Mouse (Mus musculus) heart, postnatal 0 days (tissue): ENCODE data around the gene Rusc2. TPM values are rescaled to one million over a fixed set of nuclear protein-coding genes. Genes with fewer than 3 reads are reported as not detected.

Source experiments
- ATAC-seq: fragments of 200-750 bp; cut with Nextera tagmentation; 2 replicates; pipeline ENCODE4 v1.8.0; 2017; ENCODE audit warnings: low read depth, moderate number of reproducible peaks, moderate library complexity; ENCODE audit not compliant: insufficient read depth
- DNase-seq: peaks from one replicate; pipeline ENCODE4 v3.0.0-alpha.2; 2016; ENCODE audit warnings: low spot score
- H3K27ac ChIP-seq: fragments of 300-500 bp; sonication (generic); 2 replicates; pipeline ENCODE4 v1.5.1; 2014; ENCODE audit warnings: low read depth, mild to moderate bottlenecking
- H3K27me3 ChIP-seq: fragments of 300-500 bp; sonication (generic); 2 replicates; pipeline ENCODE4 v1.6.1; 2014; ENCODE audit warnings: low read length, mixed read lengths; ENCODE audit not compliant: control insufficient read depth, insufficient read depth
- H3K36me3 ChIP-seq: fragments of 300-500 bp; sonication (generic); replicated peaks from 2 replicates; pipeline ENCODE4 v1.6.1; 2014; ENCODE audit warnings: low read length, mixed read lengths; ENCODE audit not compliant: control insufficient read depth, insufficient read depth
- H3K4me1 ChIP-seq: fragments of 300-500 bp; sonication (generic); 2 replicates; pipeline ENCODE4 v1.6.1; 2014; ENCODE audit warnings: antibody characterized with exemption; ENCODE audit not compliant: control insufficient read depth, insufficient read depth
- H3K4me2 ChIP-seq: fragments of 300-500 bp; sonication (generic); 2 replicates; pipeline ENCODE4 v1.6.1; 2014; ENCODE audit warnings: low read depth, mild to moderate bottlenecking, low read length, moderate library complexity
- H3K4me3 ChIP-seq: fragments of 300-500 bp; sonication (generic); 2 replicates; pipeline ENCODE4 v1.5.1; 2014; ENCODE audit warnings: low read depth, low read length
- H3K9ac ChIP-seq: fragments of 300-500 bp; sonication (generic); replicated peaks from 2 replicates; pipeline ENCODE4 v1.6.1; 2014; ENCODE audit warnings: low read depth, low read length, mixed read lengths
- H3K9me3 ChIP-seq: fragments of 300-500 bp; sonication (generic); replicated peaks from 2 replicates; pipeline ENCODE4 v1.6.1; 2016; ENCODE audit warnings: low read length; ENCODE audit not compliant: control insufficient read depth
- CTCF ChIP-seq: IDR thresholded peaks from 2 replicates; pipeline ENCODE4 v1.5.1; 2016; ENCODE audit warnings: antibody characterized with exemption, control low read depth, low read depth
- EP300 ChIP-seq: IDR thresholded peaks from 2 replicates; pipeline ENCODE4 v1.6.1; 2016; ENCODE audit warnings: antibody characterized with exemption, low read depth
- WGBS: fragments of 180-500 bp; shearing (Covaris S2); extraction: QIAGEN DNeasy Blood & Tissue Kit; methylation state at CpG from one replicate; pipeline ENCODE4 v1.1.7; 2014; 5-methylcytosine and 5-hydroxymethylcytosine counted together
- polyA plus RNA-seq: library from polyadenylated mRNA; unstranded; fragments of >200 nt; fragmentation: Nextera tagmentation; extraction: Ambion mirVana; gene quantifications from 2 replicates; pipeline ENCODE4 v1.2.1, GENCODE M21; 2015
- total RNA-seq: library from RNA; depleted of rRNA; stranded (reverse); fragments of >200 nt; gene quantifications from 2 replicates; pipeline ENCODE4 v1.2.3, GENCODE M21; 2014; ENCODE audit warnings: low replicate concordance

Rusc2 gene
- total and polyA plus RNA-seq, 2 experiments from 2014 or later: 8.0 to 34.9 TPM

- H3K4me2 ChIP-seq: no peak overlapping the region
- TF ChIP-seq CTCF (no peak), EP300 (no peak)
- no peak overlapping the region for H3K4me3 ChIP-seq
- 22% methylated on average over 8 of the region's 8 CpGs for WGBS
- no peak for ATAC-seq
- peaks cover 7% of the 10 kb centered on the region; the same call in 1 of the 2 replicates for H3K4me1 ChIP-seq
- no peaks in the 10 kb centered on the region for H3K36me3 ChIP-seq
- no peak for DNase-seq
- no peaks in the 10 kb centered on the region for H3K9me3 ChIP-seq
- no peak overlapping the region for H3K9ac ChIP-seq
- H3K27ac ChIP-seq: no peak overlapping the region
- peaks cover 37% of the 10 kb centered on the region for H3K27me3 ChIP-seq
Measured at GRCm38 (mm10) chr4:43457124-43457523, 75.3 kb downstream of the Rusc2 start.

DNA sequence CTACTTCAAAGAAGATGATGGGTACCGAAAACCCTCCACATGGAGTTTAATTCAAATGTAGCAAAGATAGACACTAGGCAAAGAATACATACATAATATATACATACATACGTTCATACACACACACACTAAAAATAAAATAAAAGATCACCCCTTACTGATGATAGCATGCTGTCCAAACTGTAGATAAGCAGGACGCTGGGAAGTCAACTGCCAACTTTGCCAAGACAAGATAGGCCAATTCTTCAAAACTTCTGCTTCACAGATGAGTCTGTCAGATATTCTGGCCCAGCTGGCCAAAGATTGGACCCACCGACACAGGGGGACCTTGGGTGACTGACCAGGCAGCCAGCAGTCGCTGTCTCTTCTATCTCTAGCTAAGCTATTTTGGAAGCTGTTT is 81.3 kb downstream of the Rusc2 start:
- DNase-seq (no peak), ATAC-seq (no peak)
- Histone ChIP-seq H3K9me3 (no peaks in the 10 kb centered on the region), H3K9ac (no peak overlapping the region), H3K4me3 (no peak overlapping the region), H3K4me2 (no peak overlapping the region), H3K36me3 (no peaks in the 10 kb centered on the region), H3K27me3 (no peaks in the 10 kb centered on the region), H3K4me1 (no peaks in the 10 kb centered on the region), H3K27ac (no peak overlapping the region)
- TF ChIP-seq EP300: no peak
- TF ChIP-seq CTCF: no peak
- 74% methylated on average over 5 of the region's 5 CpGs for WGBS

- Histone ChIP-seq H3K9ac (no peak overlapping the region), H3K27ac (no peak overlapping the region), H3K4me3 (no peak overlapping the region), H3K4me1 (no peaks in the 10 kb centered on the region), H3K36me3 (no peaks in the 10 kb centered on the region), H3K27me3 (no peaks in the 10 kb centered on the region), H3K9me3 (no peaks in the 10 kb centered on the region), H3K4me2 (no peak overlapping the region)
- no peak for ATAC-seq
- DNase-seq: no peak
- TF ChIP-seq CTCF (no peak), EP300 (no peak)
- WGBS: 82% methylated on average over 6 of the region's 6 CpGs
Measured at GRCm38 (mm10) chr4:43465935-43466334, 84.2 kb downstream of the Rusc2 start.

DNA sequence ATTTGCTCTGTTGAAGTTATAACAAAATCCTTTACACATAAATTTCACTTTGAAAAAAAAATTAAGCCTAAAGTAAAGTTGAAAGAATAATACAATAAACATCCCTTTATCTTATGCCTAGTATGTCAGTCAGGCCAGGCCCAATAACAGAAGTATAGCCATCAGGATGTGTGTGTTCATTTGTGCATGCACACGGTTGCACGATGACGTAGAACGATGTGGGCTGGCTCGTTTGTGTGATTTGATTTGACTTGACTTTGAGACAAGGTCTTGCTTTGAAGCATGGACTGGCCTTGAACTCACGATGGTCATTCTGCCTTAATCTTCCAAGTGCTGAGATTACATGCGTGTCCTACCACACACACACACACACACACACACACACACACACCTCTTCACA is 85.1 kb downstream of the Rusc2 start:
- Histone ChIP-seq H3K9ac (no peak overlapping the region), H3K27ac (no peak overlapping the region), H3K27me3 (no peaks in the 10 kb centered on the region), H3K4me3 (no peak overlapping the region), H3K9me3 (no peaks in the 10 kb centered on the region), H3K4me2 (no peak overlapping the region), H3K4me1 (no peaks in the 10 kb centered on the region), H3K36me3 (no peaks in the 10 kb centered on the region)
- no peak for DNase-seq
- TF ChIP-seq EP300 (no peak), CTCF (no peak)
- WGBS: 78% methylated on average over 7 of the region's 7 CpGs
- no peak for ATAC-seq

DNA sequence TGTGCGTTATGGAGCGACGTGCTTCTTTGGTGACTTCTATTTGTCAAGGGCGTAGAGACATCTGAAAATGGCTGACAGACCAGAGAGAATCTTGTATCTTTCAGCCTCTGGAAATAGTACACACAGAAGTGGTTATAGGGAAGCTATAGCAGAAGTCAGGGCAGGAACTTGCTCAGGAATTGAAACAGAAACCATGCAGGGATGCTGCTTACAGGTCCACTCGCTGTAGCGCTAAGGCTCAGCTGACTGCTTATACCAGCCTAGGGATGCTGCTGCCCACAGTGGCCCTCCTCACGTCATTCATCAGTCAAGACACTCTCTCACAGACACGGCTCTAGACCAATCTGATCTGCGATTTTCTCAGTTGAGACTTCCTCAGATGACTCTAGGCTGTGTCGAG is 88.5 kb downstream of the Rusc2 start:
- DNase-seq (no peak), ATAC-seq (no peak)
- H3K9ac ChIP-seq: no peak overlapping the region
- H3K4me1 ChIP-seq: no peaks in the 10 kb centered on the region
- TF ChIP-seq EP300 (no peak), CTCF (no peak)
- no peaks in the 10 kb centered on the region for H3K9me3 ChIP-seq
- H3K27ac ChIP-seq: no peak overlapping the region
- no peaks in the 10 kb centered on the region for H3K27me3 ChIP-seq
- no peaks in the 10 kb centered on the region for H3K36me3 ChIP-seq
- WGBS: 86% methylated on average over 10 of the region's 10 CpGs
- no peak overlapping the region for H3K4me3 ChIP-seq
- no peak overlapping the region for H3K4me2 ChIP-seq

DNA sequence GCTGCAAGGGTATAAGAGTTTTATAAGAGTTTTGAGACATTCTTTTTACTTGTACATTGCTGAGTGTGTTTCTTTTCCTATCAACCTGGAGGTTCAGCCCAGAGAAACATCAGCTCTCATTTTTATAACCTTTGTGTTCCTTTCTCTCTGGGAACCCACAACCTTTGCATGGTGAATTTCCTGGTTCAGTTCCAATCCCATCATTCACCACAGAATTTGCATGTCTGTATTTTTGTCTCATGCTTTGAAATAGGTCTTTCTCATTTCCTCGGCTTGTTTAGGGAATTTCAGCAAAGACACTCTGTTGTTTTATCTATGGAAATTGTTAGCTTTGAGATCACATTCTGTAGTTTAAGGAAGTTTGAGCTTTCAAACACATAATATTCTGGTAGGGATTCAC is 91.9 kb downstream of the Rusc2 start:
- Histone ChIP-seq H3K4me3 (no peak overlapping the region), H3K27me3 (no peaks in the 10 kb centered on the region), H3K36me3 (no peaks in the 10 kb centered on the region), H3K27ac (no peak overlapping the region), H3K4me2 (no peak overlapping the region), H3K9ac (no peak overlapping the region), H3K9me3 (no peaks in the 10 kb centered on the region), H3K4me1 (no peaks in the 10 kb centered on the region)
- no peak for DNase-seq
- WGBS: 64% methylated on average over 1 of the region's 1 CpGs
- no peak for ATAC-seq
- TF ChIP-seq EP300 (no peak), CTCF (no peak)
